Mouse (Mus musculus): Measurements from ENCODE around the gene Gm884.
A peak's percentile ranks its signal among the peaks of the same experiment; 100 is the strongest.

Gm884 gene

DNA sequence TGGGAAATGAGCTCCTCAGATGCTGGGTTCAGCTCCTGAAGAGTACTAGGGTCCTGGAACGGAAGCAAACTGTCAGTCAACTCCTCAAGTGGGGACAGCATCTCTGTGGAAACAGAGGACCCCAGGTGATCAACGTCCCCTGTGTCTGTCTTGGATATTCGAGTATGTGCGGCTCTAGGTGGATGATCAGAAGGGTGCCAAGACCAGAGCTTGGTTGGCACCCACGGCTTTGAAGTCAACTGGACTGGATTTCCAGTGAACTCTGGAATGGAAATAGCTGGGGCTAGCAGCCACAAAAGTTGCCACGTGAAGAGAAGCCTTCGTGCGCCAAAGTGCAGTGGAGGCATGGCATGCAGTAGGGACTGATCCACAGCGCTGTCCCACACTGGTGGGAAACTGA lies at the start of gene Gm884:
Gene Gm884, minus strand, starts transcription at position 101 of the 400 bp plus-strand sequence.
- DNase-seq (ENCODE audit: low read depth) = no peak

DNA sequence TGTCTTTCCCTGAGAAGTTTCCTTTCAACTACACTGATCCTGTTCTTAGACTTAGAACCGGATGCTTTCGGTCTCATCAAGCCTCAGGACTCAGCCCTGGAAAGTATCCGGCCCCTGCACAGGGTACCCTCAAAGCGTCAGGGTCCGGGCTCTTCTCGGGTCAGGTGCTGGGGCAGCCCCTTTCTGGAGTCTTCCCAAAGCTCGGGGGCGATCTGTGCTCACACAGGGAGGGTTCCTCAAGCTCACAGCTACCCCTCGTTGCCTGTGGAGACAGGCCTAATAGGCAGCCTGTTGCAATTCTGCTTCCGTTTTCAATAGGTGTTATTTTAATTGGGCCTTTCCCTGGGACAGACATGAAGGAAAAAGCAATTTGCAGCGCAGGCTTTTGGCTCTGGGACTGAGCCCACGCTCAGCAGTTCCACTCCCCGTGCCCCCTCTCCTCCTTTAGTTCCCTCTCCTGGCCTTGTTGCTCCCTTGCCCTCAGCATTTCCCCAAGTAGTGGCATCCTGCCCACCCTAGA lies 46.0 kb upstream of the Gm884 start:
- DNase-seq (ENCODE audit: low read depth) = no peak

DNA sequence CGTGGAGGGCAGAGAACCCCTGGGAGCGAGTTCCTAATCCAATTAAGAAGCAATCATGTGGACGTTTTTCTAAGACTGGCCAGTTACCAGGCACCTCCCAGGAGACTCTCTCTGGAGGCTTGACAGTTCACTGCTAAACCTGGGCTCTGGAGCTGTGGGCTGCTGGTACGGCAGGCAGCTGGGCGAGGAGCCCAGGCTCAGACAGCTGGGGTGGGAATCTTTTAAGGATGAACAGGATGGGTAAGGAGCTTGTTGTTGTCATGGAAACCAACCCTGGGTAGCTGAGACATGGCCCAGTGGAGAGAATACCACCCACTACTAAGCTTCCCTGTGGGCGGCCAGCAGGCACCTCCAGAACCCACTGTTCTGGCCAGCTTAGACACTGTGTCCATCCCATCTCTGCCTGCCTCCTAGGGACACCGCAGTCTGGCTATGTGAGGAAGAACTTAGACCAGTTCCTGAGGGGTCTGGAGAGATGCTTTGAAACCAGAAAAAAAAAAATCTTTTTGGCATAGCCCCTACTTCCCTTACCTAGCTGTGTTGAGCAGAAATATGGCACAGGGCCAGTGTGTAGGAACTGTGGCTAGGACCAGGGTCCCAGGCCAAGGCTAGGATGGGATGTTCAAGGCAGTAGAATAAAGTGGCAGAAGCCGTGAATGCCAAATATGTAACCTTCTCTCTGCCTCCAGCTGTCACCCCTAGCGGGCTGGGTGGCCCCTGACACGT lies 45.4 kb upstream of the Gm884 start:
- no peak for DNase-seq (ENCODE audit: low read depth)

DNA sequence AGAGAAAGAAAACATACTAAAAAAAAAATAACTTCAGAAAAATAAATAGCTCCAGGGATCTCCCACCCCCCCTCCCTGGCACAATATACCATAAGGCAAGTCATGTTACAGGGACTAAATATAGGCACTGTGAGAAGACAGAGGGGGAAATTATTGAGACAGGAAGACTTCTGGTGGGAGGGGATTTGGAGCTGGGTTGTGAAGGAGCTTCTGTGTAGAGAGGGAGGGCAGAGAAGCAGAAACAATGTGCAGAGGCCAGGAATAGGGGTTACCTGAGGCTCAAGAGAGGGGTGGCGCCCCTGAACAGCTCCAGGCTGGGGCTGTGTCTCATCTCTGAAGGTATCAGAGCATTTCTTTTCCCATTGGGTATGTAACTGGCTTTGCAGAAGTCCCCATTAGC lies 44.8 kb upstream of the Gm884 start:
- DNase-seq (ENCODE audit: low read depth) = no peak

DNA sequence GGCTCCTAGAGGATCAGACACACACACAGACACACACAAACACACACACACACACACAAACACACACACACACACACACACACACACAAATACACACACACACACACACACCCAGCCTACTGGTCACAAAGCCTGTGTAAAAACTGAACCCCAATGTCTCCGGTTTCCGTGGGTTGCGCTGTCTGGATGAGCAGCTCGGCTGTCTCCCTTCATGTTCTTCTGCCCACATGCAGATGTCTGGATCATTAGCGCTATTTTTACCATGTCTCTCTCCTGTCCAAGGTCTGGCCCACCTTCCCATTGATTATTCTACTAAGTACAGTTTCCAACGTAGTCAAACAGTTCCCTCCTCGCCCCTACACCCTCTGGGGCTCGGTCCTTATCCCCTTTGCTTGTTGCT lies 42.2 kb upstream of the Gm884 start:
- DNase-seq (ENCODE audit: low read depth) = no peak

DNA sequence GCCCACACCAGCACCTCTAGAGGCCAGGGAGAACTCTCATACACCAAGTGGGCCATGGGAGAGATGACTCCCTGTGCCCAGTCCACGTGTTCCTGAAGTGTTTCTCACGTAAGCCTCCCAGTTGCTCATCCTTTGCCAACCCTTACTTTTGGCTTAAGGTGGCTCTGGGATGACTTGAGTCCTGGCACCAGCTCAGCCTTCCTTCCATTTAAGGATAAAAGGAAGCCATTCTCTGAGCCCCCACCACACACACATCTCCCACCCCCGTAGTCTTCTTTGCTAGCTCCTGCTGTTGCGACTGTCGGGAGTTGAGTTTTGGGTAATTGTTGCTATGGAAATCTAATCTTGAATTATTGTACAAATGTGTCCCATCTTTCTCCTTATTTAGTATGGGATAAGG lies 41.6 kb upstream of the Gm884 start:
- no peak for DNase-seq (ENCODE audit: low read depth)

DNA sequence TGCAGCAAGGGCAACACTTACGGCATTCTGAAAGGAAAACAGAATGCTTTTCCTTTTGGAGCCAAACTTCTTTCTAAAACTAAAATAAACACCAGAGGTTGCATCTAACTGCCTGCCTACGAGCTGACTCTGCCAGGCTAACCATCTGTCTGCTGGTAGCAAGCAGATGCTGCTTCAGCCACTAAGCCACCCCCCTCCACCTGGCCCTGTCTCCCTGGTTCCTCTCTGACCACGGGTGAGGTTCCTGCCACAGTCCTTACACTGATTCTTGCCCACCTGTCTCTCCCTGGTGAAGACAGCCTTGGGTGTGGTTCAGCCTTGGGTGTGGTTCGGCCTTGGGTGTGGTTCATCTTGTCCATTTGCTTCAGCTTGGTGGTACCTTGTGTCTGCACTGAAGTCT lies 40.9 kb upstream of the Gm884 start:
- no peak for DNase-seq (ENCODE audit: low read depth)

DNA sequence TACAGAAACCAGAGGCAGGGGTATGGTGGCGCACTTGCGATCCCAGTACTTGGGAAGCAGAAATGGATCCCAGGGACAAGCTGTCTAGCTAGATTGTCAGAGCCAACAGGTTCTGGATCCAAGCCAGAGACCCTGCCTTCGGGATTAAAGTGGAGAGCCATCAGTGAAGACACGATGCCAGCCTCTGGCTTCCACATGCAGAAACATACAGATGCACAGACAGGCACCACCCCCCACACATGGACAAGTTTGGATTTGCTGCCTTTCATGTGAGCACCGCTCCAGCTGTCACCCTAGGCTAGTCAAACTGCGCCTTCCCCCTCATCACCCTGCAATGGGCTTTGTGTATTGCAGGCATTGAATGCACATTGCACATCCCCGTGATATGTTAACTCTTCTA lies 37.2 kb upstream of the Gm884 start:
- DNase-seq (ENCODE audit: low read depth) = no peak

DNA sequence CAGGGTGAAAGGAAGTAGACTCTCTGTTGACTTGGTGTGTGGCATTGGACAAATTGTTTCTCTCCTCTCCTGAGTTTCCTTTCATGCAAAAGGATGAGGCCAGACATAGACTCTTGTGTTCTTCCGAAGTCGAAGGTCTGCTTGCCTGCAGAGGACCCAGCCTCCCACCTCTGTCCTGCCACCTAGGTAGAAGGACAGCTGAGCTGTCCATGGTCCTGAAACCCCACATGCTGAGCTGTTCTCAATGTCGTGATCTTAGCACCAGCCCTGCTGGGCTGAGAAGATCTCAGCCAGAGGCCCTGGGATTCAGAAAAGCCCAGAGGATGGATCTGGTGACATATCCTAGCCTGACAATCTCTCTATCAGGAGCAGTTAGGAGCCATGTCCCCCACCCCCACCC lies 35.6 kb upstream of the Gm884 start:
- no peak for DNase-seq (ENCODE audit: low read depth)

DNA sequence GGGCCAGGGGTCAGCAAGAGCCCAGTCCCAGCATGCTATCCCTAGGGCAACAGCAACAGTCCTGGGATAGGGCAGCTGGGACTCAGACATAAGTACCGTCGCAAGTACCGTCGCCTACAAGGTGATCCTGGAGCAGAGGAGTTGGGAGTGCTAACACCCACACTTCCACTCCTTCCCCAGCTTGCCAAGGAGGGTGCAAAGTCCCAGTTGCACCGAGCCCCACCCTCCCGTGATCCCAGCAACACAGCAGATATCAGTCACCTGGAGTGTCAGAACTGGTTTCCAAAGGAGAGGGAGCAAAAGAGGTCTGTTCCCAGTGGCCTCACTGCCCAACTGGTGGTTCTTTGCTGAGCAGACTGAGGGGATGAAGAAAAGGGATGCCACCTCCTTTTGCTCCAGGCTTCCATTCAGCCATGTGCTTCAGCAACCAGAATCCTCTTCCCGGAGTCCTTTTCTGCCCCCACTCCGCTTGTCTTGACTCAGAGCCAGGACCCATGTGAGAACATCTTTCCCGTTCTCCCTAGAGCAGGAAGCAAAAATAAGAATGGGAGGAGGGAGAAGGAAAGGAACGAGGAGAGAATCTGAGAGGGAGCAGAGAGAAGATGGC lies 32.5 kb upstream of the Gm884 start:
- no peak for DNase-seq (ENCODE audit: low read depth)

DNA sequence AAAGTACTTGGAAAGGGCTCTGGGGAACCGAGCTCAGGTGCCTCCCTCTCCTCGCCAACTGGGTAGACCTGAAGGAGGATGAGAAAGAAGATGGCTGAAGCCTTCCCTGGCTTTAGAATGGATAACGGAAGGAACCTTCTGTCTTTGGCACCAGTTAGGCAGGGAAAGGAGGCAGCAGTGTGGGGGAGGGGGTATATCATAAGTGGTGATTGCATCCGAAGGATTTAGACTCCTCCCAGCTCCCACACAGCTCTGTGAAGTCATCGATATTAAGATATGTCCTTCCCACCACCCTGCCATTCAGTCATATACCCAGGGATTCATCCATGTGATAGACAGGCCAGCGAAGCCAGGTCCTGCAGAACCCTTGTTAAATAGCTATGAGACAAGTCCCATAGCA lies 30.5 kb upstream of the Gm884 start:
- DNase-seq (ENCODE audit: low read depth) = no peak

DNA sequence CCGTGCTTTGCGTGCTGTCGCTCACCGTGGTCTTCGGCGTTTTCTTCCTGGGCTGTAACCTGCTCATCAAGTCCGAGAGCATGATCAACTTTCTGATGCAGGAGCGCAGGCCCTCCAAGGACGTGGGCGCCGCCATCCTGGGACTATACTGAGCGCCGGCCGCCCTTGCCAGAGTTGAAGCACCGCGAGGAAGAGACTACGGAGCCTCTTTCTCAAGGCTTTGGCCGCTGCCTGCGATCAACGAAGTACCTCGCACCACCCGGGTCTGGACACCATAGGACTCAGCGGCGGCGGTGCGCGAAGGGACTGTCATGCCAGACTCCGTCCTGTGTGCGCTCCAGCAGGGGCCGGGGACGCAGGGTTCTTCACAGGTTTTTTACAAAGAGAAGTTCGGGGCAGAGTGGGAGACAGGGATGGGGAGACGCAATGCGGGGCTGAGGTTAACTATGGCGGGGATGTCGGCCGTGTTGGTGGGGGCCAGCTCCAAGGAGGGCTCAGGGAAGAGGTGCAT lies 29.1 kb upstream of the Gm884 start:
- DNase-seq (ENCODE audit: low read depth) = no peak

DNA sequence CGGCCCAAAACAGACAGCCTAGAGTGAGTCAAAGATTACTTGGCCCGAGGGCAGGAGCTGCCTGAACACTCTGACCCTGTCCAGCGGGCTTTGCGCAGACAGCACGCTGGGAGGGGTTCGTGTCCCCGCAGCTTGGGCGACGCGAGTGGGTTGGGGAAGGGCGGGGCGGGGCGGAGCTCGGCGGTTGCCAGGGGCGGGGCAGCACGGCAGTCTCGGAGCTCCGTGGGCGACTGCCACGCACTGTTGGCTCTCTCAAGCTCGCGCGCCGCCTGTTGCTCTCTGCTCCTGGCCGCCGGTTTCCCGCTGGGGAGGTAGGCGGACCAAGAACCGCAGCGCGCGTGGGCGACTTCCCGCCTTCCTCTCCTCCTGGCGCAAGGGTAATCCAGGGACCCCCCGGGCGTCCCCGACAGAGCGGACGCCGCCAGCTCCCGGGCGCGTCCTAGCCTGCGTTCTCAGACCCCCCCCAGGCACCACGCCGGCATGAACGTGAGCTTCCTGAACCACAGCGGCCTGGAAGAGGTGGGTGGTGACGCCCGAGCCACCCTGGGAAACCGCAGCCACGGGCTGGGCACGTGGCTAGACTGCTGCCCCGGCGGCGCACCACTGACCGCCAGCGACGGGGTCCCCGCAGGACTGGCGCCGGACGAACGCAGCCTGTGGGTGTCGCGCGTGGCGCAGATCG lies 28.5 kb upstream of the Gm884 start, which contains the start of gene Rprml:
Gene Rprml, plus strand, starts transcription at position 270 of the 682 bp plus-strand sequence.
- no peak for DNase-seq (ENCODE audit: low read depth)

DNA sequence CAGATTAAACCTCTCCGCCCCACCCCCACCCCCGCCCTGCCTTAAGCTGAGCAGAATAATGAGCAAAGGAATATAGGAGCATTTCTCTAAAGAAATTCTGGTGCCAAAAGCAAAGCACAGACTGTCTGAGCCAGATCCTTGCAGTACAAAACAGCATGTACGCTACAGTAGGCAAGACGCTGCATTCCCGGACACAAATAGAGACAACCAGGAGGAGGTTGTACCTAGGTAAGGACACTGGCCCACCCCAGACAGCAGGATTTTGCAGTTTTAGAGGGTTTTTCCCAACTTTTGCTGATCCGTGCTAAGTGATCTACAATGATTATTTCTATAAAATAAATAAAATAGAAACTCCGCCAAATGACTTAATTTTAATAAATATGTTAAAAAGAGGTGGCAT lies 27.7 kb upstream of the Gm884 start:
- no peak for DNase-seq (ENCODE audit: low read depth)

DNA sequence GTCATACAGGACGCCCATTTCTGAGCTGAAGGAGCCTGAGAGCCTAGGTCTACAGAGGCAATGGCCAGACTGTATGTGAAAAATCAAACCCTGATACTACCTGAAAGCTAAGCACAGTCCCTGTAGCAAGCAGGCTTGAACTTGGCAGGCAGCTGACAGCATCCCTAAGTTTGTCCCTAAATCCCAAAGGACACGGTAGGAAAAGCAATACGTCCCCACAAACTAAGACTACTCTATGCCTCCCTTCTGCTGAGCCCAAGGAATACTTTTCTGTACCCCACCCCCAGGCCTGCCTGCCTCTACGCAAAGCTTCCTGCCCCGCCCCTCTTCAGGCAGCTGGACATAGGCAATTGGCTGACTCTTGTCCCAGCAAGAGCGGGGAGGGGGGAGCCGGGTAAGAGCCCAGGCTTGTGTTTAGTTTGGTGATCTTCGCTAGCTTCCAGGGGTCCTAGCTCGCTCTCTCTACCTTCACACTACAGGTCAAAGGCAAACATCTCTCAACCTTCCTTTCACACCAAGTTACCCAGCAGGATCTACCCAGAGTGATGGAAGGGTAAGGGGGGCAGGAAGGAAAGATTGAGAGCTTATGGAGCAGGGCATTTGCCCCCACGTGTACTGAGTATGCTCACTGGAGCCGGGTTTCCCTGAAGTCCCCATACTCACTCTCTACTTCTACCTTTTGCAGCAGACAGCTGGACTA lies 27.1 kb upstream of the Gm884 start:
- no peak for DNase-seq (ENCODE audit: low read depth)

DNA sequence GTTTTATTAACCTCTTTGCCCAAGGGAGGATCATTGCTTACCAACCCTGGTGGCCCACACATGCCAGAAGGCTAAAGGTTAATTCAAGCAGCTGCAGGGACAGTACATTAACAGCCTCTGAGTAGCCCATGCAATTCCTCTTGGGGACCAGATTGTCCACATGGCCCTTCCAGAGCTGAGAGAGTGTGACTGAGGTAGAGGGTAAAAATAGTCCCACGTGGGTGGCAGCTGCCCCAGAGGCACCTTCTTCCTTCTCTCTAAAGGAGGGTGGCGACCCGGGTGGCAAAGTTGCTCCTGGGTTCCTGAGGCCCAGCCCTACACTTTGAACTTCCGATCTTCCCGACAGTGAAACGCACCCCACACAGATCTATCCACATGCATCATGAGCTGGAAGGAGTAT lies 25.4 kb upstream of the Gm884 start:
- no peak for DNase-seq (ENCODE audit: low read depth)

DNA sequence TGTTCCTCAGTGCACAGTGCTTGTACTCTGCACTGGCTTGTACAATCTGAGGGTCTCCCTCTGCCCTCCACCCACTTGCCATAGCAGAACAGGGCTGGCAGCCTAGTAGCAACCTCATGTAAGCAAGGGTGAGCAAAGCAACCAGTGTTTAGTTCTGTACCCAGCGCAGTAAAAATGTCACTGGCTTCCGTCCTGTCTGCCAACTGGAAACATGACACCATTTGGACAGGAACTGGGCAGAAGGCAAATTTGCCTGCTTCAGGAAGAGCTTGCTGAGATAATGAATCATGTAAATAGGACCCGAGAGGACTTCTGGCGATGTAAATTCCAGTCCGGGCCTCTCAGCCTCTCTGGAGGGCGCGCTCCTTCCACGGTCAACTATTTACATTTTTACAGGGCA lies 24.8 kb upstream of the Gm884 start:
- no peak for DNase-seq (ENCODE audit: low read depth)

DNA sequence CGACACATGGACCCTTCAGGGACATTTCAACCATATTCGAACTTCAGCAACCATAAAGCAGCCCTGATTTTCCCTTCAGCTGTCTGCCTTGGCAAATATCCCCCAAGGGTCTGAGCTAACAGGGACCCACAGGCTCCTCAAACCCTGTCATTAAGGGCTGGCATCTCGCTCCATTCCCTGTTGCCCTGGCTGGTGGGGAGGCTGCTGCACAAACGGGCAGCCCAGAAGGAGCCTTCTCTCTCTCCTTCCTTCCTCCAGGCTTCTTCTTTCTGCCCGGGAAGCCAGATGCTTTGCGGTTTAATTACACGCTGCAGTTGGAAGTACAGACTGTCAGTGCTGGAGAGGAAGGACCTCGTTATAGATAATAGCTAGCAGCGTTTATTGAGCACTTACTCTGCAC lies 22.3 kb upstream of the Gm884 start:
- DNase-seq (ENCODE audit: low read depth) = no peak

DNA sequence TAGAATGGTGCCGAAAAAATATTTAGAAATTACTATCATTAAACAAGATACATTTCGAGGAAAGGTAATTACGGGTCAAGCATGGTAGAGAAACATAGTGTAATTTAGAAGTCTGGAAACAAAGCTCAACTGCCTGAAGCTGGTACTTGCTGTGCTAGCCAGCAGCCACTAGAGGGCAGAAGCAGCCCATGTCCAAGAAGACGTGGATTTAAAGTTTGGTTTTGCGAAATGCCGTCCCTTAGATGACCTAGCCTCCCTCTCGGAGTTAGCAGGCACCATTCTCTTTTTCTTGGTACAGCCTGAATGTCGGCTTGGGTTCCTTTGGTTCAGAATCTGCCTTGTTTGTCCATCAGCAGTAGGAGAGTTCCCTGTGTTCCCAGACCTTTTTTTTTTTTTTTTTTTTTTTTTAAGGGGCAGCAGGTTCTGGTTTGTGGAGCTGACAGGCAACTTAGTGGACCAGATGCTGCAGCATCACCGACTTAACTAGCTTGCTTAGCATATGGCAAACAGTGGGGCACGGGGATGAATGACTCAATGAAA lies 18.5 kb upstream of the Gm884 start:
- peak; percentile 22 for DNase-seq (ENCODE audit: low read depth)

DNA sequence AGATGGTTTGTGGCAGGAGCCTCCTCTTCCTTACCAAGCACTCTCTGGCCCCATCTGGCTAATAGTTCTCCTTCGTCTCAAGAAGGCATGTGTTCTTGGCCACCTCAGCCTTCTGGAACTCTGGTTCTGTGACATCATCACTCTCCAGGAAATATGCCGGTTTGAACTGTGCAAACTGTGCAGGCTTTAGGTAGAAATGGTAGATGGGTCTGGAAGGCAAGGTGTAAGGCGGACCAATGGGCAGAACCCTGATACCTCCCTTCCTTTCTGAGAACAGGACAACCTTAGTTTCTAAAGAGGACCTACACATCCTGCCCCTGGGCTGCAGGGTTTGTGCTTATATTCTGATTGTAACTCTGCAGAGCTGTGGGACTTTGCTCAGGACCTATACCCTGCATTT lies 17.9 kb upstream of the Gm884 start, which contains the start of gene Lyzl6:
Gene Lyzl6, minus strand, starts transcription at position 101 of the 400 bp plus-strand sequence.
- DNase-seq (ENCODE audit: low read depth) = no peak

DNA sequence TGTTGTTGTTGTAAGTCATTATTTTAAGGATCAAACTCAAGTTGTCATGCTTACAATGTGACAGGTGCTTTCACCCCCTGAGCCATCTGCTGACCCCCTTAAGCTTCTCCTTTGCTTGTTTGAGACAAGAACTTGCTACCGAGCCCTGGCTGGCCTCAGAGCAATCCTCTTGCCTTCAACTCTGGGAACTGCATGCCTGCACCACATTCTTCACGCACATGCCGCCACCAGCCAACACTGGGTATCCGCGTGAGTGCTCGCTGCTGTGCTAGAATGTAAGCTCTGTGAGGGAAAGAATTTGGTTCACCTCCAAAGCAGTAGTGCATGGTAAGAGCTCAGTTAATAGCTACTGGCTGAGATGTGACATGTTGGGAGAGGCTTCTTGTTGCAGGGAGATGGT lies 15.3 kb upstream of the Gm884 start:
- DNase-seq (ENCODE audit: low read depth) = no peak

DNA sequence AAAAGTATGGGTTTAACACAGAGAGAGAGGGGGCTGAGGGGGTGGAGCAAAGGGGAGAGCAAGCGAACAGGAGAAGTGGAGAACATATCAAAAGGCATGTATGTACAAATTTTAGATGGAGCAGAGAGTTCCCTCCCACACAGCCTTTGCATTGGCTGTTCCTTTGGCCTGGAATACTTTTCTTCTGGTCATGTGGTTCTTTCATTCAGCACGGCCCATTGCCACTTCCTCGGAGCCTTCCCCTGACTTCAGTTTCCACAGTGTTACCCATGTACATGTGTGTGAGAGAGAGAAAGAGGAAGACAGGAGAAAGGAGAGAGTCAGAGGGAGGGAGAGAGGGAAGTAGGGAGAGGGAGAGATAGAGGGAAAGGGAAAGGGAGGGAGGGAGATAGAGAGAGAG lies 14.5 kb upstream of the Gm884 start:
- no peak for DNase-seq (ENCODE audit: low read depth)
